Mouse (Mus musculus) C2C12 (cell line): ENCODE data around the gene Tlr4.

ENCODE experiments used
- CTCF ChIP-seq: IDR thresholded peaks from one replicate; pipeline ENCODE4 v1.5.1; 2011; ENCODE audit not compliant: control insufficient read depth, insufficient read depth, insufficient read length
- FOSL1 ChIP-seq: IDR thresholded peaks from one replicate; pipeline ENCODE4 v1.8.0; 2011; ENCODE audit warnings: mild to moderate bottlenecking, low read length; ENCODE audit not compliant: poor library complexity, insufficient read depth, severe bottlenecking
- MAX ChIP-seq: IDR thresholded peaks from one replicate; pipeline ENCODE4 v1.6.1; 2011; ENCODE audit warnings: mild to moderate bottlenecking, control low read depth
- USF1 ChIP-seq: IDR thresholded peaks from one replicate; pipeline ENCODE4 v1.6.1; 2011; ENCODE audit warnings: low read depth, mild to moderate bottlenecking, control low read depth, moderate library complexity

DNA sequence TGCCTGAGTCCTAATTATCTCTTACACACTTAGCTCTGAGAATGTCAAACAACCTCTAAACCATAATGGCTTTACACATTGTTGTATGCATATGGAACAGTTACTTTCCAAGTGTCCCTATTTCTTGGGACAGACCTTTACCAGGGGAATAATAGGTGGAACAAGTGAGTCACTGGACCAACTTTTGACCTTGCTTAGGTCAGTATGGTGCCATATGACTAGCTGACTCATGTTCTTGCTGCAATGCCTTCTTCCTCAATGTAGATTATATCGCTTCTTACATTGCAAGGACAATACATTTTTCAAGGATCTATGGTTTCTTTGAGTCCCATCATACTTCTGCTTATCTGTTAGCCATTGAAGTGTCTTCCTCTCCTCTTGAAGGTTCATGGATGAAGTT is 29.6 kb downstream of the Tlr4 start:
- TF ChIP-seq CTCF (no peak), FOSL1 (no peak), MAX (no peak), USF1 (no peak)
